Mouse (Mus musculus) MEL (cell line): ENCODE data around the gene Efhd2.
A peak's percentile ranks its signal among the peaks of the same experiment; 100 is the strongest.

ENCODE experiments used
- CTCF ChIP-seq, 3 experiments: IDR thresholded peaks in 2 of 3; conservative IDR thresholded peaks in 1 of 3; 2 replicates each; pipeline ENCODE4 v1.5.1; 2011 to 2012; ENCODE audit warnings: low read length in 3 of 3, low read depth in 2 of 3, mild to moderate bottlenecking in 2 of 3, improper control_type of control experiment in 1 of 3, inconsistent platforms in 1 of 3, mixed read lengths in 1 of 3, moderate library complexity in 1 of 3; ENCODE audit not compliant: control insufficient read depth in 1 of 3, insufficient read depth in 1 of 3, poor library complexity in 1 of 3, severe bottlenecking in 1 of 3
- GABPA ChIP-seq: IDR thresholded peaks from 2 replicates; pipeline ENCODE4 v1.6.1; 2012; ENCODE audit warnings: low read depth, mild to moderate bottlenecking, inconsistent platforms, low read length, improper control_type of control experiment, moderate library complexity
- MYC ChIP-seq: IDR thresholded peaks from 2 replicates; pipeline ENCODE4 v1.6.1; 2011; ENCODE audit warnings: low read depth, mild to moderate bottlenecking, low read length, improper control_type of control experiment, moderate library complexity
- SMC3 ChIP-seq: IDR thresholded peaks from 2 replicates; pipeline ENCODE4 v1.6.1; 2011; ENCODE audit warnings: low read depth, low read length, improper control_type of control experiment

- TF ChIP-seq SMC3 (peak; percentile 72), GABPA (no peak), MYC (no peak), CTCF (IDR thresholded peaks at IDR 0.05 in 2 of 3, conservative IDR thresholded peaks at IDR 0.05 in 1 of 3; ENCODE audit: control insufficient read depth in 1 of 3, insufficient read depth in 1 of 3, low read depth in 2 of 3, low read length in 3 of 3, poor library complexity in 1 of 3, severe bottlenecking in 1 of 3) (peak; percentile 89 to 96 (median 91))
These were observed 17.2 kb downstream of the Efhd2 start for GRCm38 (mm10) chr4:141857422-141857930.
